Mouse (Mus musculus): Measurements from ENCODE around the gene Magi2. TPM values are rescaled to one million over a fixed set of nuclear protein-coding genes. Genes with fewer than 3 reads are reported as not detected.
"Not testable (repeated sequence)": the region's sequence is repeated elsewhere in the genome, so short reads cannot be mapped to it uniquely, and the experiment has no call there.

Gene Magi2
- total RNA-seq, 2 experiments from 2014 or later = 98.1 to 102 TPM

DNA sequence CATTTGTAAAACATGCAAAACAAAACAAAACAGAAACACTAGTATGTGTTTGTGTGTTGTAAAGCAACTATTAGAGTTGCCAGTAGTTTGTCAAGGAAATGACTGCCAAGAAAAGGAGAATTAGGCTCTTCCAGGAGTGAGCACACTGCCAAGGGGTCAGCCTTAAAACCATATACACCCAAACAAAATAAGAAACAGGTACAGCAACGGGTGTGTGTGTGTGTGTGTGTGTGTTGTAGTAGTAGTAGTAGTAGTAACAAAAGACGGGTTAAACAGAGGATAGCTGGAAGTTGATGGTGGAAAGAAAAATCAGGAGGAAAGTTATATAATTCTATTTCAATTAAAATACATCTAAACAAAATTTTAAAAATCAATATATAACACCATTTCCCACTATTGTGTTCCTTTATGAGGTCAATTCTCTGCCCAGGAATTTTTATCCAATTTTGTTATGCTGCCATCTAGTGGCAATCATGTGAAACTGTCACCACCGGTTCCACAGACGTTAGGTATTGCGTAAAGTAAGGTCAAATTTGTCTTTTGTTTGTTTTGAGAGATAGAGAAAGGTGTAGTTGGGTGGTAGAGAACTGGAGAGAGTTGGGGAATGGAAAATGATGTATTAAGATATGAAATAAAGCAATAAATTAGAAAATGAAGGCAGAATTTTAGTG lies 174.0 kb downstream of the Magi2 start:
- peak; percentile 6 to 36 for DNase-seq (ENCODE audit: low spot score in 2 of 2)
- intact Hi-C loops (cut with DNase I) = loop anchor here (2.0 to 5.0 kb wide), 2 partner anchors 484 to 929 kb away; no protein-coding TSS in a partner anchor

DNA sequence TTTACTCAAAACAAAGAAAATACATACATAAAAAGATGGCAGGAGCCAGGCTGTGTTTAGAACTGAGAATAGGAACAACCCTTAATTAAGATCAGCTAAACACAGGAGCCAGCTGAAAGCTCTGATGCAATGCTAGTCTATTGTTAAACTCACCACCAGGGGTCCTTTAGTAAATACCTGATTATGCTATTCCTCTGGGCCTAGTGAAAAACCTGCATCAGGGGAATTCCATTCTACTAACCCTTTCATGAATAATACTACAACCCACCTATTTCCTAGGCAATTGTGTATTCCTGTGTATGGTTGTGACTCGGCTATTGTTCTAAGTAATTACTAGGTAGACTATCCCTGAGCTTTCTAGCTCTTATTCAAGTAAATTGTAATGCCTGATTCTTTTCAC lies 177.4 kb downstream of the Magi2 start:
- intact Hi-C loops (cut with DNase I) = loop anchor here (5.0 kb wide), 1 partner anchor 932 kb away; no protein-coding TSS in a partner anchor
- DNase-seq (ENCODE audit: low spot score in 2 of 2) = not testable (repeated sequence)

DNA sequence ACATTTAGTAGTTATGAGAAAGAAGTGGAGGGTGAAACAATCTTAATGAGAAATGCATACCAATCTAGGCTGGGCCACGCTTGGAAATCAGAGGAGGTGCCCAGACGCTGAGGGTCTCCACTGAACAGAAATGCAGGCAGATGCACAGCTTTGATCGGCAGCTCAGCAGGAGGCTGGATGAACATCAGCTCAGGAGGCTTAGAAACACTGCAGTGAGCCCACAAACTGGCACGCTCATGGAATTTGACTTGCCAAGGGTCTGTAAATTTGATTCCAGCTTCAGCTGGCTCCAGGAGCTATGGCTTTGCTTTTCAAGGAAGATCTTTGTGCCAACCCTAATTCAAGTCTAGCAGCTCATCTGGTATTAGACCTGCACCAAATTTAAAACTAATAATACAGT lies 187.7 kb downstream of the Magi2 start:
- no peak for DNase-seq (ENCODE audit: low spot score in 2 of 2)
- intact Hi-C loops (cut with DNase I) = no loop called here

DNA sequence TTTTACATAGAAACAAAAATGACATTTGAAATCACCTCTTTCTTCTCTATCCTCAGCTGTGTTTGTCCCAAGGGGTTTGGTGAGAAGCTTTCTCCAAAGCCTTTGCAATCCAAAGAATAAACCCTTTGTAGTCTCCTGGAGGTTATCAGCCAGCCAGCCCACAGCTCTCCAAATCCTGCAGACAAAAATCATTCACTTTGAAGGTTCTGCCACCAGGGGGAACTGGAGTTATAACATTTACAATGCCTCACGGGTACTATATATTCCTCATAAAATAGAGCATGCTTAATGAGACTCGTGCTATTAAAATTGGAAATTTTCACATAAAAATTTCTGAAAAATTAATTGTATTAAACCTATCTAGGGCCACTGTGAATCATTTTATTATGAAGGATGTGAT lies 202.5 kb downstream of the Magi2 start:
- intact Hi-C loops (cut with DNase I) = no loop called here
- DNase-seq (ENCODE audit: low spot score in 2 of 2) = peak; percentile 51 to 76

DNA sequence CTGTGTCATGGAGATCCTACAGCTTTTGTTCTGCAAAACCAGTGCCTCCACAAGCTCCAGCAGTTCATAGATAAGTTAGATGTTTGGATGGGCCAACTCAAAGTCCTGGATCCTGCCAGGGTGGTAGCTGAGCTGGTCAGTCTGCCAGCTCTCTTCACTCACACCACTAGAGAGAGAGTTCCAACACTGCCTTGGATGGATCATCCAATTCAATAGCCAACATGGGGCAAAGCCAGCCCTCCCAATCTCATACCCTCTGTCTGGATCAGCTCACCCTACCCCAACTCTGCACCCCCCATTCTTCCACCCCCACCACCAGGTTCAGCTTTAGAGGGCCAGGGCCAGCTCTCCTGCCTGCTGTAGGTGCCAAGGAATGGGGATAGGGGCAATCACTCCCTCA lies 235.7 kb downstream of the Magi2 start:
- no peak for DNase-seq (ENCODE audit: low spot score in 2 of 2)
- intact Hi-C loops (cut with DNase I) = no loop called here

DNA sequence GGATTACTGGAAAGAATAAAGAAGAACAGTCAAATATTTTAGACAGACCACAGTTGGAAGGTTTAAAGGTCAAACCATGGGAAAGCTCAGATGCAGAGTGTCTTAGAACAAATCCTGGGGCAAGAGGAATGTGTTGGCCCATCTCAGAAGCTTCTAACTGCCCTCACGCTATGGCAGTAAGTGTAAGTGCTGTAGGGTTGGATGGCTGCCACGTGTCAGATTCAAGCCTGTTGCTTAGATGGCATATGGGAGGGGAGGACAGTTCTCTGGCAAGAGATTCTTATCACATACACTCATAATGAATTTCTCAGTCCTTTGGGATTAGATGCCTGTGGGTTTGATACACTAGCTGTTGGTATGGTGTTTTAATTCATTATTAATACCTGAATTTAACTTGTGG lies 238.5 kb downstream of the Magi2 start:
- intact Hi-C loops (cut with DNase I) = no loop called here
- no peak for DNase-seq (ENCODE audit: low spot score in 2 of 2)

DNA sequence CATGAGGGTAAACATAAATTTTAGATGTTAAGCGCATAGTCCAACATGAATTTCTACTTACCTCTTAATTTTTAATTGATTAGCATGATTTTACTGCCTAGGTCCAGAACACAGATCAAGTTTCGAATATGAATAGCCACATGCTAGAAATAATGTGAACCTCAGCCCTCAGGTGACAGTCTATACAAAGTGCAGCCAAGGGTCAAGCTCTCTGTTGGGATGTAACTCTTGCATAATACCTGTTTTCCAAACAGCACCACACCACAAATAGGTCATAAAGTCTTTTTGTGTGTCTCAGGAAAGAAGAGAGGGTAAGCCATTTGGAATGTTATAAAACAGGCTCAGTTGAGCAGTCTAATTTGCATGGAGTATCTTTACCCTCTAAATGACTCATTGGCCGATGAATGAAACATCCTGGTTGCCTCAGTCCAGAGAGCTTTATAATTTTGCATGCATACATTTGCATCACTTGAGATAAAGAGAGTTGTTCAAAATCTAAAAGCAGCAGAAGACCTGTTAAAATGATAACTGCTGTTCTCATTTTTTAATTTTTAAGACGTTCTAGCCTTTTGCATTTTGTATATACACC lies 246.1 kb downstream of the Magi2 start:
- peak in 1 of 2 experiments; percentile 5 for DNase-seq (ENCODE audit: low spot score in 2 of 2)
- intact Hi-C loops (cut with DNase I) = no loop called here

DNA sequence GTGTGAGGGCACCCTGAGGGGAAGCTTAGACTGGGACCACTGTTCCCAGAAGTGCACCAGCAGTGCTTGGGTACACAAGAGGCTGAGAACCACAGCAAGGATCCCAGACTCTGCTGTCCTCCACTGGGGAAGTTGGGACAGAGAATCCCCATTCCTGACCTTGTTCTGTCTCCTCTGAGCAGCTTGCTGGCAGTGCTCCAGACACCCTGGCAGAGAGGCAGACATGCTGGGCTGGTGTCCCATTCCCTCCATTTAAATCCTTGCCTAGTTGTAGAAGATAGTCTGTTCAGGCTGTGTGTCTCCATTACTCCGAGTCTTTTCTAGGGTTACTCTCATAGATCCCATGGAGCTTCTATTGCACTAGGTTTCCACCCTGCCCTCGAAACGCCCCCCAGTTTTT lies 256.1 kb downstream of the Magi2 start:
- intact Hi-C loops (cut with DNase I) = no loop called here
- peak; percentile 12 to 35 for DNase-seq (ENCODE audit: low spot score in 2 of 2)

DNA sequence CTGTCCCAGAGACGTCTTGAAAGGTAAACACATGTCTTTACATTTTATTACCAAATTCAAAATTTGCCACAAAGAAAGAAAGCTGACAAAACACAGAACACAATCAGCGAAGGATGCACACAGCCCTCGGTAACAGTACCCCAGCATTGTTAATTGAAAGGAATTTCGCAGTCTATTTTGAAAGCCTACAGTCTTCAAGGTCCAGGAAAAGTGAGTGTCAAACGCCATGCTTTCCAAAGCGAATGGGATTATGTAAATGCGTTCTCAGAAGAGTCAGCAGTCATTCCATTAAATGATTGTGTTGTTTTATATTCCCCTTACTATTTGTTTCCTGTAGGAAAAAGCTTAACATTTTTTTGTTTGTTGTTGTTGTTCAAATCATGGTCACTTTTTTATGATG lies 261.1 kb downstream of the Magi2 start:
- intact Hi-C loops (cut with DNase I) = no loop called here
- DNase-seq (ENCODE audit: low spot score in 2 of 2) = no peak

DNA sequence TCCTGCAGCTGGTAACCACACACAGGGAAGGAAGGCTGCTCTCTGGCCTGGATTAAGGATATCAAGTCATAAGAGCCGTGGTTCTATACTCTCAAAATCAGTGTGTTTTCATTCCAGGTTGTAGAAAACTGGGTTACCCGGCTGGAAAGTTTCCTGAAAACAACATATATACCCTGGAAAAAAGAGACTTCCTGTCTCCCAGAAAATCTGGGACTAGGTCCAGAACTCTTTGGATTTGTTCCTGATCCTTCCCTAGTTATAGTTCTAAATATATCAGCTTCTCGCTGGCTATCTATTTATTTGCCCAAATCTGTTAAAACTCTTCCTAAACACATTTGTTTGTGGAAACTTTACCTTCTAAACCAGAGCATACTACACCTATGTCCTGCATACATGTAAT lies 274.2 kb downstream of the Magi2 start:
- peak; percentile 37 to 50 for DNase-seq (ENCODE audit: low spot score in 2 of 2)
- intact Hi-C loops (cut with DNase I) = no loop called here

DNA sequence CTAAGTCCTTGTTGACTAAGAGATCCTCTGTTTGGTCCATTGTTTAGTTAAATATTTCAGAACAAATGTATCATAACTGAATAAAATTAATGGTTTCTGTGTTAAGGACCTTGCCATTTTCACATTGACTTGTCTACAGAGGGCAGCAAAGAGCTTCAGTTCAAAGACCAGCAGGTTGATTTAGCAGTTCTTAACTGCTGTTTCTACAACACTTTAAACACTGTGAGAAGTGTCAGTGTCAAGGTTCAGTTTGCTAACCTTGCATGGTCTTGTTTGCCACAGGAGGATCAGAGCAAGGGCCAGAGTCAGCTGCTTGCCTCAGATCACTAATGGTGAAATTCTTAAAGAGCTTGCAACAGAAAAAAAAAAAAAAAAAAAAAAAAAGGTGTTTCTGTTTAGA lies 295.3 kb downstream of the Magi2 start:
- intact Hi-C loops (cut with DNase I) = loop anchor here (10.0 kb wide), 2 partner anchors 383 to 1253 kb away; no protein-coding TSS in a partner anchor
- peak; percentile 31 to 39 for DNase-seq (ENCODE audit: low spot score in 2 of 2)

DNA sequence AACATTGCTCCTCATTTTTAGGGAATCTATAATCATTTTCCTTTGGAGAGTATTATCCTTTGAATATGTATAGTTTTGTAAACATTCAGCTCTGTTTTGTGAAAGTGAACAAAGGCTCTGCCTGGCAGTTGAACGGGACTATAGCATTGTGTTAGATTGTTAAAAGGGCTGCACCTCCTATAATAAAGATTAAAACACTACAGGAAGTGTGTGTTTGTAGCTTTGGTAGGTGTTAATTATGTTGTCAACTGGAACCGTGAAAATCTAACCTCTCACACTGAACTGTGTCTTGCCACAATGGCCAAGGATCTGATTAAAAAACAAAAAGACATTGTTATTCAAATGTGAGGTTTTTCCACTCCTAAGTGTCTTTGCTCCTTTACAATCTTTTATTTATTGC lies 312.5 kb downstream of the Magi2 start:
- intact Hi-C loops (cut with DNase I) = no loop called here
- DNase-seq (ENCODE audit: low spot score in 2 of 2) = no peak

DNA sequence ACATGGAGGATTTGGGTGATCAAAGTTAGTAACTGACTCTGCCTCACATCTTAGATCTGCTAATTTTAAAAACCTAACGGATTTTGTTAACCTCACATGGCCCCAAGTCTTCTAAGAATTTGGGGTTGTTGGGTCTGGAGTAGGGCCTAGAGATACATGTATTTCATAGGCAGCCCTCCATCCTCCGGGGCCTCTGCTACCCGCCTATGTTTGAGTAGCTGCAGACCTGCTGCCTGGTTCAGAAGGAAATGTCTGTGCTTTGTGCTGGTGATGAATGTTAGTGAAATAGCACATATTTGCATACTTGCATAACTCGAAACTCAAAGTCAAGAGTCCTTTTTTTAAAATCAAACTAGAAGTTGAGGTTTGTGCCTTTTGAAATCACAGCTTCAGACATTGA lies 319.6 kb downstream of the Magi2 start:
- intact Hi-C loops (cut with DNase I) = no loop called here
- peak; percentile 33 to 57 for DNase-seq (ENCODE audit: low spot score in 2 of 2)

DNA sequence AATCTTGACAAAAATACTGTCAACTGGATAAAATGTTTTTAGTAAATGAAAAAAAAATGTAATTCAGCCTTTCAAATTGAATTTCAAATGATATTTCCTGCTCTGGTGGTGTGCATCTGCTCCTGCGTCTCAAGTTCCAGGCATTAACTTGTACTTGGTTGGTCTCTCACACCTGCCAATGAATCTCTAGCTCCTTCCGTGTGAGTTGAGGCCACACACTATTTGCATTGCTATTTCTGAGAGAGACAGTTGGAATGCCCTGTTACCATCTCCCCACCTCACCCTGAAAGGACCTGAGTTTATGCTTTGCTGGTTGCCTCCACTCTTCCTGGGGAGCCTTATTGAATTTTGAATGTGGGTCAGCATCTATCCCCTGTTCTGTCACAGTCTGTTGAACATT lies 320.1 kb downstream of the Magi2 start:
- intact Hi-C loops (cut with DNase I) = no loop called here
- DNase-seq (ENCODE audit: low spot score in 2 of 2) = peak in 1 of 2 experiments; percentile 25

DNA sequence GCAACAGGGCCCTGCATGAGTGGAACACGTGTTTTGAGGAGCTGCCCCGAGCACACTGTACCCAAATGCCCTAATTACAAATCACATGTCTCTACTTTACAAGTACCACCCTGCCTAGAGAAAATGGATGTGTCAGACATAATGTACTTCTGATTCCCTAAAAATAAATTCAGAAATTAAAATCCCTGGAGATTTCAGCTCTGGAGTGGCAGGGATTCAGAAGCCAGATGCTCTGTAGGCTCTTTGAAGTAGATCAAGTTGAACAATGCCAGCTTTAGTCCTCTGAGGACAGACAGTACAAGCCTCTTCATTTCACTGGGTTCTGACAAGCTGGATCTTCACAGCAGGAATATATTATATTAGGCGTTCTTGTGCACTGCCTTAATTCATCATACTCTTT lies 326.7 kb downstream of the Magi2 start:
- intact Hi-C loops (cut with DNase I) = no loop called here
- DNase-seq (ENCODE audit: low spot score in 2 of 2) = peak; percentile 30 to 65

DNA sequence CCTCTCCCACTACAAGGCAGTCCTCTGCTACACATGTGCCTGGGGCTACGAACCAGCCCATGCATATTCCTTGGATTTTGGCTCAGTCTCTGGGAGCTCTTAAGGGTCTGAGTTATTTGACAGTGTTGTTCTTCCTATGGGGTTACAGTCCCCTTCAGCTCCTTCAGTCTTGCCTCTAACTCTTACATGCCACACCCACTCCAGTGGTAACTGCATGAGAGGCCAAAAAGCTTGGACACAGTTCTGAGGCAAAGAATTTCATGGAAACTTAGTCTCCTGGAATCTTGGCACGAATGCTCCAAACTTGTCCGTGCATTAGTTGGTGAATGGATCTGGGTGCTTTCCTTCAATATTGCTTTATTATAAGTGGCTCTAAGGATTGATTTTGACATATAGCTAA lies 338.8 kb downstream of the Magi2 start:
- intact Hi-C loops (cut with DNase I) = no loop called here

DNA sequence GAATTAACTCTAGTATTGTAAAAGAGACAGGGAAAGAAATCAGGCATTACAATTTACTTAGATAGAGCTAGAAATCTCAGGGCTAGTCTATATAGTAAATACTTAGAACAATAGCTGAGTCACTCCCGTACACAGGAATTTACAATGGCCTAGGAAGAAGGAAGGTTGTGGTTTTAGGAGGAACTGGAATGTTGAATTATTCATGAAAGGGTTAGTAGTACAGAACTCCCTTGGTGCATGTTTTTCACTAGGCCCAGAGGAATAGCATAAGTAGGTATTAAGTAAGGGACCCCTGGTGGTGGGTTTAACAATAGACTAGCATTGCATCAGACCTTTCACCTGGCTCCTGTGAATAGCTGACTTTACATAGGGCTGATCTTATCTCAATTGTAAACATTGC lies 339.3 kb downstream of the Magi2 start:
- DNase-seq (ENCODE audit: low spot score in 2 of 2); intact Hi-C loops (cut with DNase I): not testable (repeated sequence)

More for the DNA sequence above, 338.8 kb downstream of the Magi2 start:
- no peak for DNase-seq (ENCODE audit: low spot score in 2 of 2)

DNA sequence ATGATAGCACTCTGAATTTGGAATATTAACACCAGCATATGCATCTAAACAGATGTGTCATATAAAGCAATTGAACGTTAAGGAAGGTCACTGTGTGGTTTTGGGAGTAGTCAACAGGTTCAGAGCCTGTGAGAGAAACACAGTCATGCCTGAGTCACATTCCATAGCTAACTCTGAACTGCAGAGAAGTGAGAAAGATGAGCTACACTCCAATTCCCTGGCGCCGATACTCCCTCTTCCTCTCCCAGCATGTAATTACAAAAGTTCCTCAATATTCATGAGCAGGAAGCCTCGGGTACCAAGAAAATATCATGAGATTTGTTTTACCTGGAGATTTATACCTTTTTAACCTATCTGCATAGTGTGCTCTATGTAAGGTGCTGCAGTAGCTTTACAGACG lies 380.9 kb downstream of the Magi2 start:
- no peak for DNase-seq (ENCODE audit: low spot score in 2 of 2)

DNA sequence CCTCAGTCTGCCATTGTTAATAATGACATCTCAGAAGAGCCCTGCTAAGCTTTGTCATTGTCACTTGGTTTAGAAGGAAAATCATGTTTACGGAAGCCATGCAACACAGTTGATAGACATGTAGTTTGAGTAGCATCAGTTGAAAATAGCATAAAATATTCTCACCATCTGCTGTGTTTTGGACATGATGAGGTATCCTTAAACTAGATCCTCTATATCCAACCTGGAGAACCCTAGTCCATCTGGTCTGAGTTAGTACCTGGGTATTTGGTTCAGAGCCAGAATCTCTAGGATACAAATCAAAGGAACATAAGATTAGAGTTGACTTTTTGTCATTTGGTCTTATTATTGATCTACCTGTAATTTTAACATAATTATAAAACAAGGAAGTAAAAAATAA lies 385.0 kb downstream of the Magi2 start:
- no peak for DNase-seq (ENCODE audit: low spot score in 2 of 2)
- intact Hi-C loops (cut with DNase I) = no loop called here

More for the DNA sequence above, 380.9 kb downstream of the Magi2 start:
- intact Hi-C loops (cut with DNase I) = no loop called here

DNA sequence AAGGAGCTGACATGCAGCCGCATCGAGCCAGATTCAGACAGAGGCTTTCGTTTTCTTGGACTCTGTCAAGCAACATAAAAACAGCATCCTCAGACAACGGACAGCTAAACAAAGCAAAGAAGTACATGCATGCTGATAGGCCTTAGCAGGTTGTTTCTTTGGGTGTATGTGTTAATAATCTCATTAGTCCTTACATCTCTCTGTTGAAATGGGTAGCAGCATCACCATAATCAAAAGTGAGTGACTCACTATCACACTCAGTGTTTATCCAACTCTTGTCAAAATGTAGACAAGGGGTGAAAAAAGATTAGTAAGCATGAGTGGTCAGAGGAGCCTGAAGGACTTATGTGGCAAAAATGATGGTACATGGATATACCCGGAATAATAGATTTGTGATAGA lies 394.8 kb downstream of the Magi2 start:
- DNase-seq (ENCODE audit: low spot score in 2 of 2) = no peak
- intact Hi-C loops (cut with DNase I) = no loop called here

DNA sequence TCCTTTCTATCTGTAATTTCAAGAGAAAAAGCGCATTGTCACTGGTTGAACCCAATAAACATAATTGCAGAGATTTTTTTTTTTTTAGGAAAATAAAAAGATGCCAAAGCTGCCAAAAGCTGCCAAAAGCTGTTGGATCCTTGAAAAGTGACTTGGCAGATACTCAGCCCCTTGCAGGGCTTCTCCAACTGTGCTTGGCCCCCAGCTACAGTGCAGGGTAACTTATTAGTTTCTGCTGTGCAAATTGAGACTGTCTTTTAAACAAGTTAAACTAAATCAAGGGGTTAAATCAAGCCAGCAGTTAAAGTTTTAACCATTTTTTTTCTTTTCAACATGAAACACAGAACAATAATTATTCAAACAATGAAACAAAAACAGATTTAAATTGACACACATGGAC lies 407.1 kb downstream of the Magi2 start:
- no peak for DNase-seq (ENCODE audit: low spot score in 2 of 2)
- intact Hi-C loops (cut with DNase I) = no loop called here
